Mouse (Mus musculus): ENCODE results near the gene Rffl. TPM values are rescaled to one million over a fixed set of nuclear protein-coding genes. Genes with fewer than 3 reads are reported as not detected.

The Rffl gene
- polyA plus RNA-seq, 1 experiment from 2014 or later = 23.5 TPM

Other genes with a start within 250 kb of the Rffl start
- gene Cct6b, start 106.9 kb downstream of the Rffl start, polyA plus RNA-seq (2014; fragmentation: Nextera tagmentation; extraction: Ambion mirVana) = 0.21 and 0.31 TPM in 2 replicates
- gene Zfp830, start 106.9 kb downstream of the Rffl start, polyA plus RNA-seq (2014; fragmentation: Nextera tagmentation; extraction: Ambion mirVana) = 33.6 and 38.3 TPM in 2 replicates
- 21.9 and 40.4 TPM in 2 replicates for gene Lig3, start 90.1 kb downstream of the Rffl start, polyA plus RNA-seq (2014; fragmentation: Nextera tagmentation; extraction: Ambion mirVana)
- gene Rad51d, start 19.4 kb upstream of the Rffl start, polyA plus RNA-seq (2014; fragmentation: Nextera tagmentation; extraction: Ambion mirVana) = 8.8 and 11.5 TPM in 2 replicates
- 0.19 and 0.23 TPM in 2 replicates for gene Fndc8, start 20.9 kb upstream of the Rffl start, polyA plus RNA-seq (2014; fragmentation: Nextera tagmentation; extraction: Ambion mirVana)
- 32.2 and 33.7 TPM in 2 replicates for gene Nle1, start 37.2 kb upstream of the Rffl start, polyA plus RNA-seq (2014; fragmentation: Nextera tagmentation; extraction: Ambion mirVana)
- gene Unc45b, start 39.3 kb upstream of the Rffl start, polyA plus RNA-seq (2014; fragmentation: Nextera tagmentation; extraction: Ambion mirVana) = 2.4 and 2.5 TPM in 2 replicates
- gene Slfn5, start 80.1 kb upstream of the Rffl start, polyA plus RNA-seq (2014; fragmentation: Nextera tagmentation; extraction: Ambion mirVana) = 6.0 and 8.0 TPM in 2 replicates
- gene Slfn9, start 120.6 kb upstream of the Rffl start, polyA plus RNA-seq (2014; fragmentation: Nextera tagmentation; extraction: Ambion mirVana) = 11.6 and 18.6 TPM in 2 replicates
- 0.17 and 0.41 TPM in 2 replicates for gene Slfn8, start 149.6 kb upstream of the Rffl start, polyA plus RNA-seq (2014; fragmentation: Nextera tagmentation; extraction: Ambion mirVana)
- 3.3 and 3.8 TPM in 2 replicates for gene Slfn2, start 193.9 kb upstream of the Rffl start, polyA plus RNA-seq (2014; fragmentation: Nextera tagmentation; extraction: Ambion mirVana)
- gene Slfn1, start 245.6 kb upstream of the Rffl start, polyA plus RNA-seq (2014; fragmentation: Nextera tagmentation; extraction: Ambion mirVana) = 0.22 TPM in 1 of 2 replicates, not detected in the other